In genomic region chr2:122575470-122575869, GRCm38 (mm10) we compare ENCODE assay signal across 9 mouse cellular contexts. TPM values are rescaled to one million over a fixed set of nuclear protein-coding genes. Genes with fewer than 3 reads are reported as not detected.
DNase-seq lines count a peak whose midpoint lies in the region.
"Had no signal": no experiment of that assay in that cellular context is flagged by ENCODE, and none has a peak within 500 bp of the region (broad histone marks: within the 10 kb centered on the region; RNA-seq: fewer than 3 reads in every experiment).

No protein-coding gene starts in this region.

- no peak overlapping the region for H3K4me3 ChIP-seq in heart, embryonic 10.5 days
- H3K4me3 ChIP-seq: embryonic facial prominence, embryonic 12.5 days had no signal

- H3K27me3 ChIP-seq in heart, embryonic 10.5 days (ENCODE audit: insufficient read depth, poor library complexity, severe bottlenecking): no peaks in the 10 kb centered on the region
- H3K27me3 ChIP-seq: embryonic facial prominence, embryonic 12.5 days had no signal

- no peaks in the 10 kb centered on the region for H3K36me3 ChIP-seq in heart, embryonic 10.5 days
- H3K36me3 ChIP-seq: embryonic facial prominence, embryonic 12.5 days had no signal

- H3K9me3 ChIP-seq in heart, embryonic 10.5 days: no peaks in the 10 kb centered on the region
- H3K9me3 ChIP-seq: embryonic facial prominence, embryonic 12.5 days had no signal

- DNase-seq in gastrocnemius, adult 18-20 months (ENCODE audit: low spot score): peak; percentile 79
- DNase-seq in gastrocnemius, postnatal 4 days (ENCODE audit: low spot score in 2 of 2): no peak
- peak; percentile 87 for DNase-seq in adrenal gland, adult 2 months
- DNase-seq in heart, embryonic 10.5 days (ENCODE audit: low spot score): no peak
- DNase-seq in kidney, postnatal 14 days: peak; percentile 86
- no peak for DNase-seq in layer of hippocampus, postnatal 10 days (ENCODE audit: low spot score in 2 of 2)
- no peak for DNase-seq in lung, adult 18-20 months
- DNase-seq in lung, postnatal 25 days (ENCODE audit: low spot score): no peak

- H3K27ac ChIP-seq in heart, embryonic 10.5 days: peak overlapping the region; percentile 25; the same call in 1 of the 2 replicates
- H3K27ac ChIP-seq: embryonic facial prominence, embryonic 12.5 days had no signal

- peaks cover 10% of the 10 kb centered on the region; the same call in 1 of the 2 replicates for H3K4me1 ChIP-seq in heart, embryonic 10.5 days
- H3K4me1 ChIP-seq: embryonic facial prominence, embryonic 12.5 days had no signal

- WGBS in heart, embryonic 10.5 days: 54% methylated on average over 11 of the region's 11 CpGs

RNA-seq across cellular contexts. Expression of gene Gatm, which starts 35.6 kb away (rescaled TPM):
- total RNA-seq in gastrocnemius, adult 18-20 months (2021): 1 to 10 TPM; 4.8 to 5.4 TPM
- total RNA-seq in gastrocnemius, postnatal 4 days (2021): 100 to 1,000 TPM; 282 to 422 TPM
- 1 to 10 TPM; 4.4 to 6.6 TPM for total RNA-seq in adrenal gland, adult 2 months (2021)
- polyA plus RNA-seq in adrenal gland, adult 2 months (2012; rRNA removed): 2.3 and 3.3 TPM in 2 replicates
- 19.3 and 30.1 TPM in 2 replicates for polyA plus RNA-seq in heart, embryonic 10.5 days (2016; fragmentation: Nextera tagmentation; extraction: Ambion mirVana)
- total RNA-seq in layer of hippocampus, postnatal 10 days (2021): 10 to 100 TPM; 66.9 to 67.1 TPM

Comparison
In these comparisons a context has a peak if more than half of its experiments do, and no peak if none do; other contexts are left out.
1. DNase-seq: peak in gastrocnemius, adult 18-20 months (single experiment), adrenal gland, adult 2 months (single experiment) and kidney, postnatal 14 days (single experiment); none in gastrocnemius, postnatal 4 days (0 of 2), heart, embryonic 10.5 days (single experiment), layer of hippocampus, postnatal 10 days (0 of 2), lung, adult 18-20 months (0 of 2) and lung, postnatal 25 days (single experiment).
2. RNA of gene Gatm, which starts 35.6 kb away (total RNA-seq): 282 to 422 TPM in gastrocnemius, postnatal 4 days and 66.9 to 67.1 TPM in layer of hippocampus, postnatal 10 days; 4.4 to 6.6 TPM in adrenal gland, adult 2 months and 4.8 to 5.4 TPM in gastrocnemius, adult 18-20 months; every median in the first group is over 4 times any median in the second.